Mouse (Mus musculus): ENCODE data around the gene Trpv5.

The Trpv5 gene

GRCm38 (mm10) chr6:41640449-41640848 lies 40.1 kb downstream of the Trpv5 start:
- no peak for DNase-seq (ENCODE audit: low spot score)

GRCm38 (mm10) chr6:41637927-41638506 lies 42.6 kb downstream of the Trpv5 start:
- no peak for DNase-seq (ENCODE audit: low spot score)

- DNase-seq (ENCODE audit: low spot score) = no peak
These were observed 43.2 kb downstream of the Trpv5 start for GRCm38 (mm10) chr6:41637393-41637792.

GRCm38 (mm10) chr6:41636178-41636577 lies 44.4 kb downstream of the Trpv5 start, which contains the start of gene Trpv6:
TSS of gene Trpv6 (minus strand) at chr6:41636405.
- DNase-seq (ENCODE audit: low spot score) = no peak

- DNase-seq (ENCODE audit: low spot score) = no peak
These were observed 45.4 kb downstream of the Trpv5 start for GRCm38 (mm10) chr6:41635211-41635610.

- no peak for DNase-seq (ENCODE audit: low spot score)
These were observed 49.0 kb downstream of the Trpv5 start for GRCm38 (mm10) chr6:41631549-41631948.

GRCm38 (mm10) chr6:41630791-41631190 lies 49.8 kb downstream of the Trpv5 start:
- DNase-seq (ENCODE audit: low spot score) = no peak

- no peak for DNase-seq (ENCODE audit: low spot score)
These were observed 52.4 kb downstream of the Trpv5 start for GRCm38 (mm10) chr6:41628180-41628579.

- DNase-seq (ENCODE audit: low spot score) = no peak
These were observed 57.9 kb downstream of the Trpv5 start for GRCm38 (mm10) chr6:41622661-41623060.

- DNase-seq (ENCODE audit: low spot score) = no peak
These were observed 59.2 kb downstream of the Trpv5 start for GRCm38 (mm10) chr6:41621241-41621990.

- no peak for DNase-seq (ENCODE audit: low spot score)
These were observed 60.3 kb downstream of the Trpv5 start for GRCm38 (mm10) chr6:41620173-41620798.

- DNase-seq (ENCODE audit: low spot score) = no peak
These were observed 72.9 kb downstream of the Trpv5 start for GRCm38 (mm10) chr6:41607637-41608036.

GRCm38 (mm10) chr6:41606214-41606613 lies 74.4 kb downstream of the Trpv5 start:
- DNase-seq (ENCODE audit: low spot score) = no peak

GRCm38 (mm10) chr6:41605794-41606104 lies 74.8 kb downstream of the Trpv5 start:
- DNase-seq (ENCODE audit: low spot score) = no peak

- DNase-seq (ENCODE audit: low spot score) = peak; percentile 67
These were observed 75.3 kb downstream of the Trpv5 start, which contains the start of gene Ephb6 for GRCm38 (mm10) chr6:41605061-41605793. TSS of gene Ephb6 (plus strand) at chr6:41605482.

- DNase-seq (ENCODE audit: low spot score) = peak; percentile 36
These were observed 76.0 kb downstream of the Trpv5 start for GRCm38 (mm10) chr6:41604401-41605050.

Measured in urinary bladder, postnatal 25 days (tissue).